Mouse (Mus musculus) limb, embryonic 14.5 days (tissue): ENCODE measurements at regions not wholly inside any gene's neighbourhood (a gene's known extent, or its start where the extent isn't known, plus 50 kb on each side); places are given as distances from the start of the nearest gene placed in this dataset.

Experiments
- ATAC-seq: fragments of 200-750 bp; cut with Nextera tagmentation; 2 replicates; pipeline ENCODE4 v1.8.0; 2017; ENCODE audit warnings: low read depth, moderate number of reproducible peaks, moderate TSS enrichment; ENCODE audit not compliant: low FRiP score
- DNase-seq: peaks from one replicate; pipeline ENCODE4 v3.0.0-alpha.2; 2015; ENCODE audit warnings: low spot score
- H3K27ac ChIP-seq: fragments of 300-500 bp; sonication (generic); replicated peaks from 2 replicates; pipeline ENCODE4 v1.5.1; 2014; ENCODE audit warnings: low read depth, mild to moderate bottlenecking, low read length, moderate library complexity, mixed read lengths
- H3K27me3 ChIP-seq: fragments of 300-500 bp; sonication (generic); 2 replicates; pipeline ENCODE4 v1.6.1; 2014; ENCODE audit warnings: low read length, mixed read lengths; ENCODE audit not compliant: control insufficient read depth, insufficient read depth
- H3K36me3 ChIP-seq: fragments of 300-500 bp; sonication (generic); 2 replicates; pipeline ENCODE4 v1.6.1; 2014; ENCODE audit warnings: mild to moderate bottlenecking, low read length, moderate library complexity, mixed read lengths; ENCODE audit not compliant: control insufficient read depth, insufficient read depth
- H3K4me1 ChIP-seq: fragments of 300-500 bp; sonication (generic); 2 replicates; pipeline ENCODE4 v1.6.1; 2014; ENCODE audit warnings: antibody characterized with exemption, low read length, mixed read lengths; ENCODE audit not compliant: control insufficient read depth, insufficient read depth
- H3K4me2 ChIP-seq: fragments of 300-500 bp; sonication (generic); replicated peaks from 2 replicates; pipeline ENCODE4 v1.6.1; 2014; ENCODE audit warnings: low read depth, mild to moderate bottlenecking, low read length, moderate library complexity; ENCODE audit not compliant: severe bottlenecking
- H3K4me3 ChIP-seq: fragments of 300-500 bp; sonication (generic); replicated peaks from 2 replicates; pipeline ENCODE4 v1.5.1; 2014; ENCODE audit warnings: low read length
- H3K9ac ChIP-seq: fragments of 300-500 bp; sonication (generic); 2 replicates; pipeline ENCODE4 v1.6.1; 2014; ENCODE audit warnings: mild to moderate bottlenecking, low read depth, low read length, moderate library complexity; ENCODE audit not compliant: severe bottlenecking
- H3K9me3 ChIP-seq: fragments of 300-500 bp; sonication (generic); 2 replicates; pipeline ENCODE4 v1.6.1; 2016; ENCODE audit warnings: low read length; ENCODE audit not compliant: control insufficient read depth
- POLR2A ChIP-seq: fragments of 200-500 bp; IDR thresholded peaks from 2 replicates; pipeline ENCODE4 v1.8.0; 2012; ENCODE audit warnings: inconsistent platforms, mild to moderate bottlenecking, moderate library complexity, borderline replicate concordance; ENCODE audit not compliant: insufficient read depth, insufficient read length; ENCODE audit errors: extremely low read depth
- WGBS: fragments of 180-500 bp; shearing (Covaris S2); extraction: QIAGEN DNeasy Blood & Tissue Kit; methylation state at CpG from one replicate; pipeline ENCODE4 v1.1.7; 2014; 5-methylcytosine and 5-hydroxymethylcytosine counted together

GRCm38 (mm10) chr11:84612982-84613720, 87.8 kb upstream of the Lhx1 start:
- TF ChIP-seq POLR2A: no peak
- Histone ChIP-seq H3K4me3 (no peak overlapping the region), H3K27me3 (no peaks in the 10 kb centered on the region), H3K4me1 (no peaks in the 10 kb centered on the region), H3K9me3 (no peaks in the 10 kb centered on the region), H3K36me3 (no peaks in the 10 kb centered on the region), H3K27ac (no peak overlapping the region), H3K4me2 (no peak overlapping the region), H3K9ac (no peak overlapping the region)
- WGBS: 71% methylated on average over 9 of the region's 9 CpGs
- DNase-seq (no peak), ATAC-seq (no peak)

DNA sequence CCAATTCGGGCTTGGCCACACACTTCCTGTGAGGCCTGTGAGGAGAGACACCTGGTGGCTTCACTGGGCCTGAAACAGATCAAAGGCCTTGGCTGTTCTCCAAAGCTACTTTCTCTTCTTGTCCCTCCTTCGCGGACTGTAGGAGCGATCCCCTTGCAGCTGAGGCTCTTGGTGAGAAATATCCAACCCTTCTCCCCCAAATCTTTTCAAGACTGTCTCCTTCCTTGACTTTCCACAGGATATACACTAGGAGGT, 86.2 kb upstream of the Lhx1 start:
- TF ChIP-seq POLR2A: no peak
- Histone ChIP-seq H3K4me1 (no peaks in the 10 kb centered on the region), H3K36me3 (no peaks in the 10 kb centered on the region), H3K27ac (no peak overlapping the region), H3K4me2 (no peak overlapping the region), H3K9me3 (no peaks in the 10 kb centered on the region), H3K27me3 (no peaks in the 10 kb centered on the region), H3K9ac (no peak overlapping the region), H3K4me3 (no peak overlapping the region)
- no peak for ATAC-seq
- DNase-seq: no peak
- 50% methylated on average over 4 of the region's 4 CpGs for WGBS

DNA sequence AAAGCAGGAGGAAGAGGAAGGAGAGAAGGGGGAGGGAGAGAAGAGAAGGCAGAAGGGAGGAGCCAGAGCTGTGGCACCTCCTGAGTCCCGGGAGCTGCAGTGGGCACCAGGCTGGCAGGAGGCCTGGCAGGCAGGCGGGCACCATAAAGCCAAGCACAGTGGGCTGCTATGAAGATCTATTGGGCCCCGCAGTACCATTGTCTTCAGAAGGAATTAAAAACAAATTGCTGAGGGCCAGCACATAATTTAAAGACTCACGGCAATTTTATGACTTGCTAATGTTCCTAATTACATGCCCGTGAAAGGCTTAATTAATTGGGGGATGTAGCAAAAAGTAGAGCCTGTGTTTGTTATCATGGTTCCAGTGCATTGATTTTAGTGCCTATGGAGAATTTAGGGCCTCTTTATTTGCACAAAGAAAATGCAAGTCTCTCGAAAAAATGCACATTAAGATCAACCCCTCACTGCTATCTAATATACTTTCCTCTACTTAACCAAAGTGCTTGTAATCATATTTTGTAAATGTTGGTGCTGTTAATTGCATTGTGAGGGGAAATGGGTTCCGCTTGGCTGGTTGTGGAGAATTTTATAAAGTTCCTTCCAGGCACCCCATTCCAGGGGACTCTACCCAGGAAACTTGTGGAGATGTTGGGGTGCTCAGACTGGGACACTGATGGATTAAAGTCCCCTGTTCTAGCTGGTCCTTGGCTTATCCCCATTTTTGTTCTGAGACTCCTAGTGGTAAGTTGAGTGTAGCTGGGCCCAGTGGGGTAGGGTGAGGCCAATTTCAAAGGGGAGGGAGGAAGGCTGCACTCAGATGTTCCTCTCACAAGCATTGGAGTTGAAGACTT, 85.7 kb upstream of the Lhx1 start:
- no peaks in the 10 kb centered on the region for H3K36me3 ChIP-seq
- TF ChIP-seq POLR2A: no peak
- H3K9ac ChIP-seq: no peak overlapping the region
- no peaks in the 10 kb centered on the region for H3K27me3 ChIP-seq
- H3K4me1 ChIP-seq: no peaks in the 10 kb centered on the region
- H3K4me2 ChIP-seq: no peak overlapping the region
- ATAC-seq (no peak), DNase-seq (no peak)
- H3K9me3 ChIP-seq: no peaks in the 10 kb centered on the region
- no peak overlapping the region for H3K27ac ChIP-seq
- no peak overlapping the region for H3K4me3 ChIP-seq
- 20% methylated on average over 7 of the region's 7 CpGs for WGBS

- no peak for DNase-seq
- no peaks in the 10 kb centered on the region for H3K36me3 ChIP-seq
- H3K9me3 ChIP-seq: no peaks in the 10 kb centered on the region
- no peak overlapping the region for H3K27ac ChIP-seq
- no peaks in the 10 kb centered on the region for H3K27me3 ChIP-seq
- no peak for ATAC-seq
- TF ChIP-seq POLR2A: no peak
- peaks cover 6% of the 10 kb centered on the region; the same call in 1 of the 2 replicates for H3K4me1 ChIP-seq
- no peak overlapping the region for H3K4me3 ChIP-seq
- no peak overlapping the region for H3K4me2 ChIP-seq
- 3% methylated on average over 6 of the region's 6 CpGs for WGBS
- H3K9ac ChIP-seq: no peak overlapping the region
Observed at GRCm38 (mm10) chr11:84604781-84605180, 79.4 kb upstream of the Lhx1 start.

GRCm38 (mm10) chr11:84599267-84599841, 74.0 kb upstream of the Lhx1 start:
- DNase-seq (no peak), ATAC-seq (no peak)
- Histone ChIP-seq H3K9me3 (no peaks in the 10 kb centered on the region), H3K27ac (no peak overlapping the region), H3K4me3 (peak overlapping the region; percentile 9; the same call in 1 of the 2 replicates), H3K27me3 (0 out of 2 replicates have a peak, but pooled peaks cover 4% of the 10 kb centered on the region), H3K9ac (no peak overlapping the region), H3K4me1 (peaks cover 18% of the 10 kb centered on the region), H3K36me3 (no peaks in the 10 kb centered on the region), H3K4me2 (peak overlapping the region; percentile 38)
- TF ChIP-seq POLR2A: no peak
- 10% methylated on average over 15 of the region's 15 CpGs for WGBS
